8 mouse cellular contexts compared by ENCODE assay signal in the genomic region with DNA sequence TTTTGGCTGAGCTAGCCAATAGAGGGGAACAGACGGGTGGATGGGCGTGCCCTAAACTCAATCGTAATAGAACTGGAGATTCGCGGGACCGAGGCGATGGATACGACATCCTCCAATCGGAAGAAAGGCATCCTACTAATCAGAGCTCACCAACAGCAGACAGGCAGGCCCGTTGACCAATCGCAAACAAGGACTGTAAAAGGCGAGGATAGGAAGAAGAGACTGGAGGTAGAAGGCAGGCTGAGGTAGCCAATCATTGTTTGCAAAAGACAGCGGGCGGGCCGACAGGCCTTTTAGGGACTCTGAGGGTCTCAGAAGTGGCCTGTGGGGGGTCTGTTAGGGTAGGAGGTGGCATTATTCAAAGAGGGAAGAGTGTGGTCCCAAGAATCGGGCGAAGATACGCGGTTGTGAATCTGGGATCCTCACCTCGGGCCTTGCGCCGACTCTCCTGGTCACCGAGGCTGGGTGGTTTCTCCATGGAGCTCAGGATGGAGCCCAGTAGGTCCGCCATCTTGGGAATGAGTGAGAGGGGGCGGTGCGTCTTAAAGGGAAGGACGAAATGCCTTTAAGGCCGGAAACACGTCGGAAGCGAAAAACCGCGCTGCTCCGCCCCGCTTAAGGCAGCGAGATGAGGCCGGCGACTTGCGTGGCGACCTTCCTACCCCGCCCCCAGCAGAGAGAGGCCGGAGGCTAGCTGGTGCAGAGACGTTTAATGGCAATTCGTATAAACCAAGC. TPM values are rescaled to one million over a fixed set of nuclear protein-coding genes. Genes with fewer than 3 reads are reported as not detected.
DNase-seq lines count a peak whose midpoint lies in the region; ATAC-seq and TF ChIP-seq lines count a peak whose summit lies in the region.

A gene (minus strand): TSS at position 646 of the 735 bp plus-strand sequence.

- H3K9me3 ChIP-seq in MEL (replicated peaks; ENCODE audit: insufficient read depth, low read length) = no peaks in the 10 kb centered on the region
- H3K9me3 ChIP-seq in forebrain, postnatal 0 days (ENCODE audit: low read length) = no peaks in the 10 kb centered on the region
- no peaks in the 10 kb centered on the region for H3K9me3 ChIP-seq in lung, embryonic 15.5 days

- peaks cover 18% of the 10 kb centered on the region for H3K79me2 ChIP-seq in MEL (ENCODE audit: control insufficient read depth, insufficient read depth, low read length, poor library complexity)

- H3K4me3 ChIP-seq in MEL (ENCODE audit: control insufficient read depth in 1 of 2, insufficient read depth in 1 of 2, low read depth in 2 of 2, low read length in 2 of 2) = peak within 1 kb of the TSS; percentile 75 to 87
- H3K4me3 ChIP-seq in cerebellum, adult 2 months (replicated peaks; ENCODE audit: insufficient read depth, low read depth, low read length) = peak within 1 kb of the TSS; percentile 85
- H3K4me3 ChIP-seq in forebrain, postnatal 0 days (ENCODE audit: low read depth, low read length) = peak within 1 kb of the TSS; percentile 70
- peak within 1 kb of the TSS; percentile 73 for H3K4me3 ChIP-seq in lung, embryonic 15.5 days

- H3K9ac ChIP-seq in MEL (ENCODE audit: control insufficient read depth, low read depth, low read length, poor library complexity, severe bottlenecking) = peak within 1 kb of the TSS; percentile 90
- H3K9ac ChIP-seq in forebrain, postnatal 0 days = peak within 1 kb of the TSS; percentile 80
- peak within 1 kb of the TSS; percentile 58 for H3K9ac ChIP-seq in lung, embryonic 15.5 days

- H3K27ac ChIP-seq in MEL (ENCODE audit: control insufficient read depth, low read depth, low read length) = peak within 1 kb of the TSS; percentile 97
- peak within 1 kb of the TSS; percentile 92 for H3K27ac ChIP-seq in cerebellum, adult 2 months (ENCODE audit: insufficient read depth, low read length)
- peak within 1 kb of the TSS; percentile 97 for H3K27ac ChIP-seq in forebrain, postnatal 0 days (ENCODE audit: low read depth, low read length)
- peak within 1 kb of the TSS; percentile 99 for H3K27ac ChIP-seq in lung, embryonic 15.5 days

- TF ChIP-seq CTCF in MEL (IDR thresholded peaks at IDR 0.05 in 2 of 3, conservative IDR thresholded peaks at IDR 0.05 in 1 of 3; ENCODE audit: control insufficient read depth in 1 of 3, insufficient read depth in 1 of 3, low read depth in 2 of 3, low read length in 3 of 3, poor library complexity in 1 of 3, severe bottlenecking in 1 of 3) = no peak
- no peak for TF ChIP-seq CTCF in cerebellum, adult 2 months (IDR thresholded peaks at IDR 0.05; ENCODE audit: borderline replicate concordance, insufficient read depth, low read depth, low read length)
- no peak for TF ChIP-seq CTCF in forebrain, postnatal 0 days (IDR thresholded peaks at IDR 0.05; ENCODE audit: low read depth)

- TF ChIP-seq EP300 in MEL (IDR thresholded peaks at IDR 0.05; ENCODE audit: low read depth in 1 of 2, low read length in 2 of 2) = no peak; a peak in 1 of 4 replicates

- H3K4me2 ChIP-seq in forebrain, postnatal 0 days (ENCODE audit: low read depth) = peak within 1 kb of the TSS; percentile 90
- peak within 1 kb of the TSS; percentile 88 for H3K4me2 ChIP-seq in lung, embryonic 15.5 days

- peak; percentile 87 to 93 for TF ChIP-seq POLR2A in MEL (IDR thresholded peaks at IDR 0.05; ENCODE audit: control insufficient read depth in 1 of 2, insufficient read depth in 1 of 2, low read depth in 1 of 2, low read length in 2 of 2, poor library complexity in 1 of 2)
- TF ChIP-seq POLR2A in cerebellum, adult 2 months (IDR thresholded peaks at IDR 0.05; ENCODE audit: borderline replicate concordance, insufficient read depth, low read length) = peak; percentile 82

- H3K27me3 ChIP-seq in MEL (ENCODE audit: control insufficient read depth in 1 of 2, insufficient read depth in 2 of 2, low read length in 2 of 2) = no peaks in the 10 kb centered on the region
- no peaks in the 10 kb centered on the region for H3K27me3 ChIP-seq in cerebellum, adult 2 months (ENCODE audit: control insufficient read depth, insufficient read depth, low read length)
- H3K27me3 ChIP-seq in forebrain, postnatal 0 days (ENCODE audit: insufficient read depth, low read length) = no peaks in the 10 kb centered on the region
- H3K27me3 ChIP-seq in lung, embryonic 15.5 days = no peaks in the 10 kb centered on the region

- peaks cover 2 to 24% of the 10 kb centered on the region in 2 experiments; a peak in 3 of 4 replicates for H3K4me1 ChIP-seq in MEL (ENCODE audit: control insufficient read depth in 1 of 2, insufficient read depth in 2 of 2, low read length in 2 of 2)
- H3K4me1 ChIP-seq in cerebellum, adult 2 months (ENCODE audit: control insufficient read depth, insufficient read depth, low read length) = no peaks in the 10 kb centered on the region; the same call in 1 of the 2 replicates
- peaks cover 9% of the 10 kb centered on the region; the same call in 1 of the 2 replicates for H3K4me1 ChIP-seq in forebrain, postnatal 0 days (ENCODE audit: insufficient read depth)
- H3K4me1 ChIP-seq in lung, embryonic 15.5 days = peaks cover 23% of the 10 kb centered on the region

- peak; percentile 96 for ATAC-seq in forebrain, postnatal 0 days
- ATAC-seq in lung, embryonic 15.5 days (ENCODE audit: borderline replicate concordance, extremely low read depth, low FRiP score, low TSS enrichment) = peak; percentile 95

- no peak for TF ChIP-seq RAD21 in MEL (IDR thresholded peaks at IDR 0.05; ENCODE audit: low read depth, low read length)

- under 1% methylated on average over 44 of the region's 44 CpGs for WGBS in cerebellum, adult 2 months
- under 1% methylated on average over 44 of the region's 44 CpGs for WGBS in forebrain, postnatal 0 days
- WGBS in lung, embryonic 15.5 days = under 1% methylated on average over 44 of the region's 44 CpGs

- peak; percentile 100 for DNase-seq in MEL (ENCODE audit: low read depth, low spot score)
- DNase-seq in cerebellum, adult 2 months = peak; percentile 98 to 100
- DNase-seq in forebrain, postnatal 0 days = peak; percentile 99
- peak; percentile 96 for DNase-seq in heart, postnatal 4 days
- DNase-seq in layer of hippocampus, adult 8-10 months (ENCODE audit: low spot score in 2 of 2) = peak; percentile 99
- DNase-seq in ovary, adult 18-20 months (ENCODE audit: low spot score) = peak; percentile 98
- DNase-seq in thymus, postnatal 0 days (ENCODE audit: low spot score) = peak; percentile 97

- H3K36me3 ChIP-seq in MEL (ENCODE audit: control insufficient read depth in 1 of 2, insufficient read depth in 2 of 2, low read length in 2 of 2) = peaks cover 0 to 11% of the 10 kb centered on the region in 2 experiments; a peak in 2 of 4 replicates
- peaks cover 27% of the 10 kb centered on the region for H3K36me3 ChIP-seq in forebrain, postnatal 0 days (ENCODE audit: insufficient read depth)
- H3K36me3 ChIP-seq in lung, embryonic 15.5 days = peaks cover 34% of the 10 kb centered on the region

TF ChIP-seq in MEL, 35 proteins besides CTCF, POLR2A, EP300 and RAD21 (continues in another document):
- TF ChIP-seq CHD2 (IDR thresholded peaks at IDR 0.05; ENCODE audit: low read length) = peak; percentile 93
- no peak for TF ChIP-seq ZC3H11A (IDR thresholded peaks at IDR 0.05; ENCODE audit: low read depth, low read length)
- TF ChIP-seq ZKSCAN1 (IDR thresholded peaks at IDR 0.05; ENCODE audit: low read depth, low read length) = no peak
- peak; percentile 84 for TF ChIP-seq POLR2AphosphoS2 (IDR thresholded peaks at IDR 0.05; ENCODE audit: low read length)
- TF ChIP-seq BHLHE40 (IDR thresholded peaks at IDR 0.05; ENCODE audit: borderline replicate concordance, low read depth, low read length) = no peak
- TF ChIP-seq KAT2A (conservative IDR thresholded peaks at IDR 0.05; ENCODE audit: low read depth, low read length) = peak; percentile 58; the same call in 1 of the 2 replicates
- no peak for TF ChIP-seq MAX (IDR thresholded peaks at IDR 0.05; ENCODE audit: low read length)
- TF ChIP-seq TAL1 (IDR thresholded peaks at IDR 0.05; ENCODE audit: low read length) = no peak
- TF ChIP-seq MYC (IDR thresholded peaks at IDR 0.05; ENCODE audit: low read depth, low read length) = peak; percentile 70
- TF ChIP-seq ZNF384 (IDR thresholded peaks at IDR 0.05; ENCODE audit: low read depth, low read length) = no peak
- peak; percentile 69; the same call in 1 of the 2 replicates for TF ChIP-seq ZMIZ1 (IDR thresholded peaks at IDR 0.05; ENCODE audit: low read depth, low read length)
- TF ChIP-seq E2F4 (IDR thresholded peaks at IDR 0.05; ENCODE audit: borderline replicate concordance, low read depth, low read length) = 0 out of 2 replicates have a peak, but pooled peaks have one; percentile 27
- 0 out of 2 replicates have a peak, but pooled peaks have one; percentile 19 for TF ChIP-seq POLR2AphosphoS5 (IDR thresholded peaks at IDR 0.05; ENCODE audit: borderline replicate concordance, low read depth, low read length)
- TF ChIP-seq ETS1 (IDR thresholded peaks at IDR 0.05; ENCODE audit: low read depth, low read length) = peak; percentile 55; the same call in 1 of the 2 replicates
- TF ChIP-seq TCF12 (IDR thresholded peaks at IDR 0.05; ENCODE audit: low read depth, low read length) = peak; percentile 67
- peak; percentile 16; the same call in 1 of the 2 replicates for TF ChIP-seq MXI1 (IDR thresholded peaks at IDR 0.05; ENCODE audit: low read depth, low read length)
- peak; percentile 92 for TF ChIP-seq TBP (IDR thresholded peaks at IDR 0.05; ENCODE audit: low read depth, low read length)
- TF ChIP-seq ELF1 (IDR thresholded peaks at IDR 0.05; ENCODE audit: low read depth, low read length) = peak; percentile 81
- TF ChIP-seq GABPA (IDR thresholded peaks at IDR 0.05; ENCODE audit: low read depth, low read length) = no peak
- peak; percentile 51; the same call in 1 of the 2 replicates for TF ChIP-seq MAZ (IDR thresholded peaks at IDR 0.05; ENCODE audit: low read depth, low read length)
- peak; percentile 64; the same call in 1 of the 2 replicates for TF ChIP-seq GATA1 (IDR thresholded peaks at IDR 0.05; ENCODE audit: low read depth, low read length)
- no peak for TF ChIP-seq MEF2A (IDR thresholded peaks at IDR 0.05; ENCODE audit: extremely low read depth, insufficient replicate concordance, low read depth, low read length, poor library complexity, severe bottlenecking)

RNA-seq across cellular contexts. Expression of the gene that starts here (rescaled TPM):
- 76.4 and 81.0 TPM in 2 replicates for total RNA-seq in MEL (2012; rRNA removed)
- polyA plus RNA-seq in MEL (2012; ENCODE audit: insufficient read depth in 1 of 2, insufficient read length in 2 of 2, low read depth in 1 of 2, low replicate concordance in 2 of 2, missing spikeins in 1 of 2) = 10 to 100 TPM in 1 of 2 experiments, not detected in 1; 99.6 TPM
- 84.3 and 93.2 TPM in 2 replicates for polyA plus RNA-seq in cerebellum, adult 2 months (2012; rRNA removed)
- 49.2 and 57.1 TPM in 2 replicates for total RNA-seq in forebrain, postnatal 0 days (2014; rRNA removed)
- 56.6 and 116 TPM in 2 replicates for polyA plus RNA-seq in forebrain, postnatal 0 days (2015; fragmentation: Nextera tagmentation; extraction: Ambion mirVana)
- 10 to 100 TPM; 86.2 to 92.3 TPM for total RNA-seq in heart, postnatal 4 days (2021)
- total RNA-seq in layer of hippocampus, adult 8-10 months (2022) = 10 to 100 TPM; 47.4 to 54.8 (median 51.8) TPM
- polyA plus RNA-seq in lung, embryonic 15.5 days (2015; fragmentation: Nextera tagmentation; extraction: Ambion mirVana) = 170 TPM in 2 replicates
- polyA plus RNA-seq in thymus, postnatal 0 days (2015; fragmentation: Nextera tagmentation; extraction: Ambion mirVana) = 63.7 and 85.0 TPM in 2 replicates

Comparison
In these comparisons a context has a peak if more than half of its experiments do, and no peak if none do; other contexts are left out.
1. Peak in every context shown above with its lines: DNase-seq, ATAC-seq, H3K4me3 ChIP-seq and H3K27ac ChIP-seq.